Mouse (Mus musculus): ENCODE results near the gene Sptlc2. TPM values are rescaled to one million over a fixed set of nuclear protein-coding genes. Genes with fewer than 3 reads are reported as not detected.

The Sptlc2 gene
- 40.1 and 46.7 TPM in 2 replicates for polyA plus RNA-seq (2012; rRNA removed)

DNA sequence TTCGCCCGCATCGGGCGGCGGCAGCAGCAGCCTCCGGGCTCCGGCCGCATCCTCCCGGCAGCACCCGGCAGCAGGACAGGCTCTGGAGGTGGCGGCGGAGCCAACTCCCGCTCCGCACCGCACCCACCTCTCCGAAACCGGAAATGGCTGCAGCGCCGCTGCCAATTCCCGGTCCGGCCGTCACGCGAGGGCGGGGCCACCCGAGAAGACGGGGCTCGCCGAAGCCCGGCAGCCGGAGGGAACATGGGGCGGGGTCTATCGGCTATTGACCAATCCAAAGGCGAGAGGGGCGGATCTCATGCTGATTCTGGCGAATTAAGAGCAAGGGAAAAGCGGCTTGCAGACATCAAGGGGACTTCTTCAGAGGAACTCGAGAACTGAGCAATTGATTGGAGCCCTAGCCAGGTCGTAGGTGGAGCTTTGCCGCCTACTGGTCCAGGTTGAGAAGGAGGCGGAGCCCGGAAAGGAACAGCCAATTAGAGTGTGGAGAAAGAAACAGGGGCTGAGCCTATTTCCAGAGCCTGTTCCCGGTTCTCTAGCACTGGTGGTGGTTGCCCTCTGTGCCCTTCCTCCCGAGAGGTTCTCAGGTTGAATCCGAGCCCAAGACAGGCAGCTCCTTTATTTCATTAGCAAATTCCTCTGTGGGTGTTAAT lies at the start of gene Sptlc2:
Gene Sptlc2, minus strand, starts transcription at position 234 of the 653 bp plus-strand sequence.

DNA sequence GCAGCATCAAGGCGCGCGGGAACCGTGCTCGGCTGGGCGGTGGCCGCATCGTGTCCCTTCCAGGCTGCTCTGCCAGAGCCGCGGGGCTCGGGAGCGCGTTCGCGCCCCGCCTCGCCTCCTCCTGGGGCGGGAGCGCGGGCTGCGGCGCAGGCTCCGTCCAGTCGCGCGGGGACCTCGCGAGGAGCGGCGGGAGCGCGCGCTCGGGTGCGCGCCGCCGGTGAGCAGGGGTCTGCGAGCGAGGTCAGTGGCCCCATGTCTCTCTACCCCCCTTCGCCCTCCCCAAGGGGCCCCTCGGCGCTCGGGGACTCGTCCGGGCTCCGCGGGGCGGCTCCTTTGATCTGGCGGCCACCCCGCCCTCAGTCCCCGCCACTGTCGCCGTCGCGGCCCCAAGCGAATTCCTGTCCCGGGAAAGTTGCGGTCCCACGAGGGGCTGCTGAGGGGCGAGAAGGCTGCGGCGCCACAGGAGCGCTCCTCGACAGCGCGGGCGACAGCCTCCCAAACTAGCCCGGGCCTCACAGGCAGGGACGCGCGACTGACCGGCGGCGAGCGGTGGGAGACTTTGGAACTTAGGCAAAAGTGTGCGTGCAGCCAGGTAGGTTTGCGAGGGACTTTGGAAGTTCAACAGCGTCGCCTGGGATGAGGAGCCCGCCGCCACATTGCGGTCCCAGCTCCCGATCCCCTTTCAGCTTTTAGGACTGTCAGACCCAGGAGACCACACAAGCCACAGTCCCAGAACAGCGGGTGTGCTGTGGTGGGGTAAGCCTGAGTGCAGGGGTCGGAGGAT lies 88.3 kb downstream of the Sptlc2 start, which contains the start of gene Ism2:
Gene Ism2, minus strand, starts transcription at position 49 of the 784 bp plus-strand sequence.

DNA sequence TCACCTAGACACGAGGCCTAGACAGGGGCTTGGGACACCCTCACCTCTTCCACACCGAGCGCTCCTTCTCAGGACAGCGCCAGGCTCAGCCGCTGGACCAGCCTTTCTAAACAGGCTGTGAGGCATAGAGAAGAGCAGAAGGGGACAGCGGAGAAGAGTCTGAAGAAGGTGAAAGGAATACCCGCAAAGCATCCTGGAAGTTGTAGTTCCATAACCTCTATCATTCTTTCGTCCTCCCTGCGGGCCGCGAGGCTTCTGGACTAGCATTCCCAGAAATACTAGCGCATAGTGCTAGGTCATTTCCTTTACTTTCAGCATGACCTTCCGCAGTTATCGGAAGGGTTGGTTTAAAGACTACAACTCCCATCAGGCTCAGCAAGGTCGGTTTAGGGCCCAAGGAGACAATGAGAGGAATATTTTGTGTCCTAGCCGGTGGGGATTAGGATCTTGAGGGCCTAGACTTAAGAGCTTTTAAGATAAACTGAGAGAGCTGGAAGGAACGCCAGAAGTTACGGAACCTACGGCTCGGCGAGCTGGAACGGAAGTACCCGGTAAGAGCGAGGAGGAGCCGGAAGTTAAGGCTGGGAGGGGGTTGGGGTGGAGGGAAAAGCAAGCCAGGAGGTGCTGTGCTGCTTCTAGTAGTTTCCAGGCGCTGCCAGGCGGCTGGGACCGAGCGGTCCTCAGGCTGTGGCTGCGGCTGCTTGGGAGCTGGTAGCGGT lies 121.9 kb downstream of the Sptlc2 start, which contains the start of the genes Vipas39 and Ahsa1:
Gene Vipas39, minus strand, starts transcription at position 149 of the 719 bp plus-strand sequence.
Gene Ahsa1, plus strand, starts transcription at position 372 of the 719 bp plus-strand sequence.

Other genes starting within 250 kb of the Sptlc2 start
- gene Gstz1, start 241.2 kb downstream of the Sptlc2 start, polyA plus RNA-seq (2012; rRNA removed): 62.8 and 64.3 TPM in 2 replicates
- 18.9 and 20.1 TPM in 2 replicates for gene Pomt2, start 240.4 kb downstream of the Sptlc2 start, polyA plus RNA-seq (2012; rRNA removed)
- gene Samd15, start 188.6 kb downstream of the Sptlc2 start, polyA plus RNA-seq (2012; rRNA removed): 1.7 and 2.4 TPM in 2 replicates
- gene Tmed8, start 187.9 kb downstream of the Sptlc2 start, polyA plus RNA-seq (2012; rRNA removed): 16.0 and 16.5 TPM in 2 replicates
- gene Noxred1, start 149.6 kb downstream of the Sptlc2 start, polyA plus RNA-seq (2012; rRNA removed): 2.2 and 2.9 TPM in 2 replicates
- 65.6 and 66.4 TPM in 2 replicates for gene Vipas39, start 122.1 kb downstream of the Sptlc2 start, polyA plus RNA-seq (2012; rRNA removed)
- 217 and 227 TPM in 2 replicates for gene Ahsa1, start 121.9 kb downstream of the Sptlc2 start, polyA plus RNA-seq (2012; rRNA removed)
- gene Ism2, start 88.7 kb downstream of the Sptlc2 start, polyA plus RNA-seq (2012; rRNA removed): 0.65 and 1.0 TPM in 2 replicates
- 82.2 and 91.3 TPM in 2 replicates for gene Slirp, start 55.5 kb upstream of the Sptlc2 start, polyA plus RNA-seq (2012; rRNA removed)
- 27.1 and 29.2 TPM in 2 replicates for gene Alkbh1, start 55.7 kb upstream of the Sptlc2 start, polyA plus RNA-seq (2012; rRNA removed)
- 40.6 and 45.1 TPM in 2 replicates for gene Snw1, start 83.9 kb upstream of the Sptlc2 start, polyA plus RNA-seq (2012; rRNA removed)
- gene Gm5788, start 106.4 kb upstream of the Sptlc2 start, polyA plus RNA-seq (2012; rRNA removed): not detected in 2 replicates
- gene Gm8300, start 126.0 kb upstream of the Sptlc2 start, polyA plus RNA-seq (2012; rRNA removed): not detected in 2 replicates
- gene Oog1, start 214.3 kb upstream of the Sptlc2 start, polyA plus RNA-seq (2012; rRNA removed): not detected in 2 replicates
- gene Gm4027, start 230.5 kb upstream of the Sptlc2 start, polyA plus RNA-seq (2012; rRNA removed): not detected in 2 replicates